Mouse (Mus musculus) lung, postnatal 0 days (tissue): Measurements from ENCODE around the gene Apeh.

Experiments
- CTCF ChIP-seq: IDR thresholded peaks from 2 replicates; pipeline ENCODE4 v1.5.1; 2016; ENCODE audit warnings: antibody characterized with exemption, mild to moderate bottlenecking
- EP300 ChIP-seq: IDR thresholded peaks from 2 replicates; pipeline ENCODE4 v1.6.1; 2016; ENCODE audit warnings: antibody characterized with exemption, mild to moderate bottlenecking, control low read depth

DNA sequence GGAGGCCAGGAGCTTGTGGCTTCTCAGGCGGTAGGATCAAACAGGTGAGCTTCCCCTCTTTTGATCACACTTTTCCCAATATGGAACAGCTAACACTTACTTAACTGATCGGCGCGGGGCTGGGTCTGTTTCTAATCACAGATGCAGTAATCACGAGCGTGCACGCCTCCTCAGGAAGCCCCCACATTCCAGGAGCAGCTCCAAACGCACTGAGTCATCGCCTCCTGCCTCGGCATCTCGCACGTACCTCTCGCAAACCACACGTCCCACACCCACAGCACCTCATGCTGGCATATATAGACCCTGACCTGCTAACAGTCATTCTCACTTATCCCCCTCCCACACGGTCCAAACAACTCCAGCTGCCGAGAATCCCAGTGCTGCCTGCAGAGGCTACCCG is 43.1 kb upstream of the Apeh start:
- no peak for TF ChIP-seq CTCF
- no peak for TF ChIP-seq EP300
